Mouse (Mus musculus) urinary bladder, postnatal 4 days (tissue): ENCODE measurements around the gene Olfr67.
"Not testable (repeated sequence)": the region's sequence is repeated elsewhere in the genome, so short reads cannot be mapped to it uniquely, and the experiment has no call there.

Experiments
- DNase-seq, 2 experiments: peaks; one replicate each; pipeline ENCODE4 v3.0.0; 2021 to 2022; ENCODE audit warnings: low spot score in 2 of 2

The Olfr67 gene

GRCm38 (mm10) chr7:103791721-103792120 lies at the start of gene Olfr67:
Olfr67 (minus strand) TSS chr7:103791821.
- DNase-seq, result no peak

- no peak for DNase-seq
Measured at GRCm38 (mm10) chr7:103840268-103840667, 48.6 kb upstream of the Olfr67 start, which contains the start of gene Hbb-bh2. Hbb-bh2 (minus strand) TSS chr7:103840520.

GRCm38 (mm10) chr7:103827808-103828207 lies 36.2 kb upstream of the Olfr67 start, which contains the start of gene Hbb-bs:
Hbb-bs (minus strand) TSS chr7:103828096.
- no peak for DNase-seq

- not testable (repeated sequence) for DNase-seq
Measured at GRCm38 (mm10) chr7:103827139-103827538, 35.5 kb upstream of the Olfr67 start.

GRCm38 (mm10) chr7:103826255-103826887 lies 34.8 kb upstream of the Olfr67 start:
- DNase-seq, result no peak

GRCm38 (mm10) chr7:103825536-103826254 lies 34.1 kb upstream of the Olfr67 start:
- no peak for DNase-seq

- no peak for DNase-seq
Measured at GRCm38 (mm10) chr7:103824597-103824996, 33.0 kb upstream of the Olfr67 start.

GRCm38 (mm10) chr7:103815085-103815484 lies 23.5 kb upstream of the Olfr67 start:
- not testable (repeated sequence) for DNase-seq

GRCm38 (mm10) chr7:103813766-103814165 lies 22.1 kb upstream of the Olfr67 start, which contains the start of gene Hbb-bt:
Hbb-bt (minus strand) TSS chr7:103813996.
- DNase-seq, result no peak

- not testable (repeated sequence) for DNase-seq
Measured at GRCm38 (mm10) chr7:103813152-103813551, 21.5 kb upstream of the Olfr67 start.

GRCm38 (mm10) chr7:103812174-103812573 lies 20.6 kb upstream of the Olfr67 start:
- DNase-seq, result no peak

- no peak for DNase-seq
Measured at GRCm38 (mm10) chr7:103811223-103811845, 19.7 kb upstream of the Olfr67 start.

- DNase-seq, result no peak
Measured at GRCm38 (mm10) chr7:103810746-103811145, 19.1 kb upstream of the Olfr67 start.

GRCm38 (mm10) chr7:103810296-103810695 lies 18.7 kb upstream of the Olfr67 start:
- DNase-seq, result no peak

GRCm38 (mm10) chr7:103809801-103810155 lies 18.2 kb upstream of the Olfr67 start:
- no peak for DNase-seq

GRCm38 (mm10) chr7:103808971-103809800 lies 17.6 kb upstream of the Olfr67 start:
- DNase-seq, result no peak

GRCm38 (mm10) chr7:103808120-103808519 lies 16.5 kb upstream of the Olfr67 start:
- not testable (repeated sequence) for DNase-seq

GRCm38 (mm10) chr7:103806856-103807255 lies 15.2 kb upstream of the Olfr67 start:
- no peak for DNase-seq

GRCm38 (mm10) chr7:103792669-103793388 lies 1.2 kb upstream of the Olfr67 start:
- DNase-seq, result no peak

GRCm38 (mm10) chr7:103779598-103779997 lies 12.0 kb downstream of the Olfr67 start, which contains the start of gene Olfr68:
Olfr68 (minus strand) TSS chr7:103779698.
- DNase-seq, result no peak

GRCm38 (mm10) chr7:103777652-103778051 lies 14.0 kb downstream of the Olfr67 start:
- not testable (repeated sequence) for DNase-seq
